Mouse (Mus musculus): ENCODE data around the gene Tax1bp3.

Gene Tax1bp3

GRCm38 (mm10) chr11:73228881-73229280 is 52.0 kb downstream of the Tax1bp3 start:
- DNase-seq (ENCODE audit: low spot score in 2 of 2), result no peak

GRCm38 (mm10) chr11:73230081-73230480 is 53.2 kb downstream of the Tax1bp3 start:
- no peak for DNase-seq (ENCODE audit: low spot score in 2 of 2)

GRCm38 (mm10) chr11:73232513-73232912 is 55.6 kb downstream of the Tax1bp3 start:
- no peak for DNase-seq (ENCODE audit: low spot score in 2 of 2)

Measured in heart, adult 9 months (tissue).